ENCODE assay signal across 9 mouse cellular contexts in genomic region chr1:76039029-76039655, GRCm38 (mm10).
DNase-seq lines count a peak whose midpoint lies in the region; ATAC-seq and TF ChIP-seq lines count a peak whose summit lies in the region.
"Had no signal": no experiment of that assay in that cellular context is flagged by ENCODE, and none has a peak within 500 bp of the region (broad histone marks: within the 10 kb centered on the region; RNA-seq: fewer than 3 reads in every experiment).

No protein-coding gene starts in this region.

- H3K9ac ChIP-seq in forebrain, postnatal 0 days, result no peak overlapping the region
- H3K9ac ChIP-seq in forebrain, embryonic 15.5 days (replicated peaks), result no peak overlapping the region
- H3K9ac ChIP-seq in heart, embryonic 11.5 days (ENCODE audit: low read depth, low read length), result no peak overlapping the region
- no peak overlapping the region for H3K9ac ChIP-seq in midbrain, embryonic 14.5 days (replicated peaks; ENCODE audit: low read length)
- H3K9ac ChIP-seq: limb, embryonic 13.5 days had no signal

- DNase-seq in forebrain, postnatal 0 days, result peak; percentile 43
- peak; percentile 24 to 45 for DNase-seq in cerebellum, postnatal 10 days
- DNase-seq in layer of hippocampus, adult 9-11 months, result peak; percentile 83
- DNase-seq in lung, postnatal 36 days, result peak; percentile 88
- no peak for DNase-seq in T-cell, adult 2 months (ENCODE audit: low spot score)
- DNase-seq in midbrain, embryonic 14.5 days, result no peak

- no peaks in the 10 kb centered on the region for H3K4me1 ChIP-seq in forebrain, postnatal 0 days (ENCODE audit: insufficient read depth)
- H3K4me1 ChIP-seq in forebrain, embryonic 15.5 days, result 0 out of 2 replicates have a peak, but pooled peaks cover 4% of the 10 kb centered on the region
- no peaks in the 10 kb centered on the region for H3K4me1 ChIP-seq in heart, embryonic 11.5 days (ENCODE audit: control insufficient read depth, insufficient read depth, low read length)
- H3K4me1 ChIP-seq in midbrain, embryonic 14.5 days (ENCODE audit: control insufficient read depth, insufficient read depth, low read length), result no peaks in the 10 kb centered on the region
- H3K4me1 ChIP-seq: limb, embryonic 13.5 days had no signal

- no peaks in the 10 kb centered on the region for H3K9me3 ChIP-seq in forebrain, postnatal 0 days (ENCODE audit: low read length)
- H3K9me3 ChIP-seq in forebrain, embryonic 15.5 days, result no peaks in the 10 kb centered on the region
- no peaks in the 10 kb centered on the region for H3K9me3 ChIP-seq in heart, embryonic 11.5 days (replicated peaks; ENCODE audit: control insufficient read depth, low read length)
- no peaks in the 10 kb centered on the region for H3K9me3 ChIP-seq in midbrain, embryonic 14.5 days (ENCODE audit: control insufficient read depth, low read length)
- H3K9me3 ChIP-seq: limb, embryonic 13.5 days had no signal

- ATAC-seq in forebrain, postnatal 0 days, result peak; percentile 40
- no peak for ATAC-seq in forebrain, embryonic 15.5 days (replicated peaks)
- ATAC-seq in heart, embryonic 11.5 days (replicated peaks; ENCODE audit: insufficient number of reproducible peaks, low FRiP score, low TSS enrichment), result peak; percentile 75
- ATAC-seq in midbrain, embryonic 14.5 days (ENCODE audit: low FRiP score, low TSS enrichment), result no peak

- H3K27ac ChIP-seq in forebrain, postnatal 0 days (ENCODE audit: low read depth, low read length), result no peak overlapping the region
- H3K27ac ChIP-seq in forebrain, embryonic 15.5 days (replicated peaks), result no peak overlapping the region
- H3K27ac ChIP-seq in heart, embryonic 11.5 days (ENCODE audit: low read depth, low read length), result peak overlapping the region; percentile 35; the same call in 1 of the 2 replicates
- H3K27ac ChIP-seq in midbrain, embryonic 14.5 days (replicated peaks; ENCODE audit: low read depth, low read length), result no peak overlapping the region
- H3K27ac ChIP-seq: limb, embryonic 13.5 days had no signal

- no peaks in the 10 kb centered on the region for H3K27me3 ChIP-seq in forebrain, postnatal 0 days (ENCODE audit: insufficient read depth, low read length)
- no peaks in the 10 kb centered on the region for H3K27me3 ChIP-seq in forebrain, embryonic 15.5 days
- no peaks in the 10 kb centered on the region for H3K27me3 ChIP-seq in heart, embryonic 11.5 days (ENCODE audit: control insufficient read depth, insufficient read depth, low read length)
- no peaks in the 10 kb centered on the region for H3K27me3 ChIP-seq in midbrain, embryonic 14.5 days (ENCODE audit: control insufficient read depth, insufficient read depth, low read length)
- H3K27me3 ChIP-seq: limb, embryonic 13.5 days had no signal

- H3K36me3 ChIP-seq in forebrain, postnatal 0 days (ENCODE audit: insufficient read depth), result no peaks in the 10 kb centered on the region
- H3K36me3 ChIP-seq in forebrain, embryonic 15.5 days, result no peaks in the 10 kb centered on the region
- H3K36me3 ChIP-seq in heart, embryonic 11.5 days (ENCODE audit: control insufficient read depth, insufficient read depth, low read length), result no peaks in the 10 kb centered on the region
- H3K36me3 ChIP-seq in midbrain, embryonic 14.5 days (ENCODE audit: control insufficient read depth, insufficient read depth, low read length), result no peaks in the 10 kb centered on the region
- H3K36me3 ChIP-seq: limb, embryonic 13.5 days had no signal

- H3K4me2 ChIP-seq in forebrain, postnatal 0 days (ENCODE audit: low read depth), result no peak overlapping the region
- H3K4me2 ChIP-seq in forebrain, embryonic 15.5 days (replicated peaks), result no peak overlapping the region
- H3K4me2 ChIP-seq in heart, embryonic 11.5 days, result no peak overlapping the region
- no peak overlapping the region for H3K4me2 ChIP-seq in midbrain, embryonic 14.5 days (ENCODE audit: low read length)
- H3K4me2 ChIP-seq: limb, embryonic 13.5 days had no signal

- H3K4me3 ChIP-seq in forebrain, postnatal 0 days (ENCODE audit: low read depth, low read length), result no peak overlapping the region
- H3K4me3 ChIP-seq in forebrain, embryonic 15.5 days, result no peak overlapping the region
- H3K4me3 ChIP-seq in heart, embryonic 11.5 days (ENCODE audit: low read depth, low read length), result no peak overlapping the region
- no peak overlapping the region for H3K4me3 ChIP-seq in midbrain, embryonic 14.5 days (replicated peaks; ENCODE audit: low read depth, low read length)
- H3K4me3 ChIP-seq: limb, embryonic 13.5 days had no signal

- 0 out of 2 replicates have a peak, but pooled peaks have one; percentile 2 for TF ChIP-seq CTCF in forebrain, postnatal 0 days (IDR thresholded peaks at IDR 0.05; ENCODE audit: low read depth)

- WGBS in forebrain, postnatal 0 days, result 41% methylated on average over 4 of the region's 4 CpGs
- WGBS in forebrain, embryonic 15.5 days, result 44% methylated on average over 4 of the region's 4 CpGs
- 49% methylated on average over 4 of the region's 4 CpGs for WGBS in heart, embryonic 11.5 days (ENCODE audit: insufficient replicate concordance)
- 74% methylated on average over 4 of the region's 4 CpGs for WGBS in midbrain, embryonic 14.5 days

Comparison
In these comparisons a context has a peak if more than half of its experiments do, and no peak if none do; other contexts are left out.
1. ATAC-seq: peak in forebrain, postnatal 0 days (single experiment) and heart, embryonic 11.5 days (single experiment); none in forebrain, embryonic 15.5 days (single experiment) and midbrain, embryonic 14.5 days (single experiment).
2. DNase-seq: peak in forebrain, postnatal 0 days (single experiment), cerebellum, postnatal 10 days (2 of 2), layer of hippocampus, adult 9-11 months (single experiment) and lung, postnatal 36 days (single experiment); none in T-cell, adult 2 months (single experiment) and midbrain, embryonic 14.5 days (single experiment).